Mouse (Mus musculus): ENCODE data around the gene Btbd2. TPM values are rescaled to one million over a fixed set of nuclear protein-coding genes. Genes with fewer than 3 reads are reported as not detected.

Gene Btbd2
- total and polyA plus RNA-seq, 2 experiments from 2014 or later: 82.8 to 213 TPM

DNA sequence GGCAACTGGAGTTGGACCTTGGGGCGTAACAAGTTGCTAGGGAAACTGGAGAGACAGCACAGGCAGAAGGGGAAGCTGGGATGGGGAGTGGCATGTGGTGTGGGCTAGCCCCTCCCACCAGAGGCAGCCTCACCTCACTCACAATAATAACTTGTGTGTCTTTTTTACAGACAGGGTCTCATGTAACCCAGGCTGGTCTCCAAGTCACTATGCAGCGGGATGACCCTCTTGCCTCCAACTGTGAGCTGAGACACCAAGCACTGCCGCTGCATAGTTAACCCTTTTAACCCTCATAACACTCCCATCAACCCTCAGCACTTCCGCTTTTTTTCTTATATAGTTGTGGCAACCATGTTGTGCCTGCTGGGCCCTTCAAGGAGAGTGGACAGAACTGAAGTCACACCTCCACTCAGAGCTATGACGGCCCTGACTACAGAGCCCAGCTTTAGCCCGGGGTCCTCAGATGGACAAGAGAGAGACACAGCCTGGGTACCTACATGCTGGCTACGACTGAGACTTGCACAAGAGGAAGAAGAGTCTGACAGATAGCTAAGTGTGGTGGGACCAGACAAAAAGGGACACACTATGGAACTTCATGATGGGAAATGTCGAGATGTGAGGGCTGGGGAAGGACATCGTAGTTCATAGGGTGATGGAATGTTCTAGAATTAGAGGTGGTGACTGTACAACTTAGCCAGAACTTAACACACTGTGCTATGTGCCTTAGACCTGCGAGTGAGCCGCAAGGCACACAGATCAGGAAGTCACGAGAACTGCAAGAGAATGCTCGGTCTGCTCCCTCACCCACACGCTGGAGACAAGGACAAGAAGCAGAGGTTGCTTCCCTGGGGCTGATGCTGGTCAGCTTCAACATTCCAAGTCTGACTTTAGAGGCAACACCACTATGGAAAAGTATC is 35.6 kb upstream of the Btbd2 start:
- no peak overlapping the region for H3K4me2 ChIP-seq (ENCODE audit: low read depth, low read length)
- H3K4me3 ChIP-seq (ENCODE audit: low read length): no peak overlapping the region
- DNase-seq (ENCODE audit: low spot score) (no peak), ATAC-seq (no peak)
- no peaks in the 10 kb centered on the region for H3K27me3 ChIP-seq (ENCODE audit: insufficient read depth, low read length)
- H3K9me3 ChIP-seq (ENCODE audit: low read length): no peaks in the 10 kb centered on the region
- 73% methylated on average over 14 of the region's 14 CpGs for WGBS
- no peaks in the 10 kb centered on the region for H3K4me1 ChIP-seq (ENCODE audit: insufficient read depth, low read length)
- TF ChIP-seq CTCF (IDR thresholded peaks at IDR 0.05; ENCODE audit: low read depth): no peak
- H3K9ac ChIP-seq (replicated peaks; ENCODE audit: low read length): no peak overlapping the region
- H3K27ac ChIP-seq: no peak overlapping the region
- H3K36me3 ChIP-seq (ENCODE audit: insufficient read depth, low read length): peaks cover 23% of the 10 kb centered on the region; the same call in 1 of the 2 replicates

DNA sequence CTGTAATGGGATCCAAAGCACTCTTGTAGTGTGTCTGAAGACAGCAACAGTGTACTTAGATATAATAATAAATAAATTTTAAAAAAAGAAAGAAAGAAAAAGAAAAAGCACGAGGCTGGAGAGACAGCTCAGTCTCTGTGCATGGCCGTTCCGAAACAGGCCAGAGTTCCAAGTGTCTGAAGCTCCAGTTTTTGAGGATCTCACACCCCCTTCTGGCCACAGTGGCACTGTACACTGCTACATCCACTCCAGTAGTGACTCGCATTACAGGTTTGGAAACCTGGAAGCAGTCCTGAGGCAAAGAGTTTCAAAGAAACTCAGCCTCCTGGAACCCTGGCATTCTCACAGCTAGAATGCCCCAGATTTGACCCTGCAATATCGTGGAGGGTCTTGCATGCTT is 31.0 kb upstream of the Btbd2 start:
- TF ChIP-seq CTCF (IDR thresholded peaks at IDR 0.05; ENCODE audit: low read depth): peak; percentile 81
- ATAC-seq (peak; percentile 78), DNase-seq (ENCODE audit: low spot score) (peak; percentile 84)
- Histone ChIP-seq H3K27ac (no peak overlapping the region), H3K9ac (replicated peaks; ENCODE audit: low read length) (no peak overlapping the region), H3K36me3 (ENCODE audit: insufficient read depth, low read length) (peaks cover 34% of the 10 kb centered on the region), H3K9me3 (ENCODE audit: low read length) (no peaks in the 10 kb centered on the region), H3K27me3 (ENCODE audit: insufficient read depth, low read length) (no peaks in the 10 kb centered on the region), H3K4me3 (ENCODE audit: low read length) (no peak overlapping the region), H3K4me1 (ENCODE audit: insufficient read depth, low read length) (no peaks in the 10 kb centered on the region), H3K4me2 (ENCODE audit: low read depth, low read length) (no peak overlapping the region)
- whole genome bisulfite sequencing: 34% methylated on average over 5 of the region's 5 CpGs

DNA sequence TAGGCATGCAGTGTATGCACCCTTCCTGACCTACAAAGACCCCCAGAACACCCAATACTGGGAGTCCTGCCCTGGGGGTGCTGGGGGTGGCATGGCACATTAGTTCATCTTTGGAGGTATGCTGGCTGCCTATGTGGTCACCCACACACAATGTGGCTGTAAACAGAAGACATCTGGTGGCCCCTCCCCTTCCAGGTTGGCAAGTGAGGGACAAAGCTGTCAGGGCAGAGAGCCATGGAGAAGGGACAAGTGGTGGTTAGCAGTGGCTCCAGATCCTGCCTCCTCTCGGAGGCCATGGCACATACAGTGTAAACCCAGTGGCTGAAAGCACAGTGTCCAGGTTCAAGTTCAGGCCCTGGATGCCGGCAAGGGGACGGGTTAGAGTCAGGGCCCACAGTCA is 29.7 kb upstream of the Btbd2 start:
- WGBS: 84% methylated on average over 3 of the region's 3 CpGs
- ATAC-seq (no peak), DNase-seq (ENCODE audit: low spot score) (no peak)
- H3K9ac ChIP-seq (replicated peaks; ENCODE audit: low read length): no peak overlapping the region
- H3K4me3 ChIP-seq (ENCODE audit: low read length): no peak overlapping the region
- no peak overlapping the region for H3K4me2 ChIP-seq (ENCODE audit: low read depth, low read length)
- no peak overlapping the region for H3K27ac ChIP-seq
- no peak for TF ChIP-seq CTCF (IDR thresholded peaks at IDR 0.05; ENCODE audit: low read depth)
- no peaks in the 10 kb centered on the region for H3K27me3 ChIP-seq (ENCODE audit: insufficient read depth, low read length)
- H3K4me1 ChIP-seq (ENCODE audit: insufficient read depth, low read length): no peaks in the 10 kb centered on the region
- no peaks in the 10 kb centered on the region for H3K9me3 ChIP-seq (ENCODE audit: low read length)
- H3K36me3 ChIP-seq (ENCODE audit: insufficient read depth, low read length): peaks cover 34% of the 10 kb centered on the region

DNA sequence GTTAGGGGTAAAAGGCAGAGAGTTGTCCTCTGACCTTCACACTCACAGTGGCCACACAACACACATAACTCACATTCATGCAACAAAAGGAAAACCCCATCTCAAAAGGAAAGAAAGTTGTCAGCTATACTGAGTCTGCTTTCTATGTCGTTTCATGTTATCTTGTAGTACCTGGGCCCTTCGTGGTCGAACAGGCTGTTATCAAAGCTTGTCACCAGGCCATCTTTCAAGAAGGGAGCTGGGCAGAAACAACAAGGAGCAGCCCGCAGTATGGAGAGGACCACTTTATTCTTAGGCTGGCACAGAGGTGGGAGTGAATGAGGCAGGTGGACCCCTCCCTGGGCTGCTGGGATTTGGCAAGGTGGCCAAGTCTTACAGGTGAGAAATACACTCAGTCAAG is 28.1 kb upstream of the Btbd2 start:
- H3K9me3 ChIP-seq (ENCODE audit: low read length): no peaks in the 10 kb centered on the region
- H3K27ac ChIP-seq: no peak overlapping the region
- H3K4me3 ChIP-seq (ENCODE audit: low read length): no peak overlapping the region
- 92% methylated on average over 4 of the region's 4 CpGs for WGBS
- no peak for TF ChIP-seq CTCF (IDR thresholded peaks at IDR 0.05; ENCODE audit: low read depth)
- no peaks in the 10 kb centered on the region for H3K4me1 ChIP-seq (ENCODE audit: insufficient read depth, low read length)
- no peak overlapping the region for H3K4me2 ChIP-seq (ENCODE audit: low read depth, low read length)
- H3K27me3 ChIP-seq (ENCODE audit: insufficient read depth, low read length): no peaks in the 10 kb centered on the region
- H3K36me3 ChIP-seq (ENCODE audit: insufficient read depth, low read length): peaks cover 29% of the 10 kb centered on the region
- H3K9ac ChIP-seq (replicated peaks; ENCODE audit: low read length): no peak overlapping the region
- ATAC-seq (no peak), DNase-seq (ENCODE audit: low spot score) (no peak)

DNA sequence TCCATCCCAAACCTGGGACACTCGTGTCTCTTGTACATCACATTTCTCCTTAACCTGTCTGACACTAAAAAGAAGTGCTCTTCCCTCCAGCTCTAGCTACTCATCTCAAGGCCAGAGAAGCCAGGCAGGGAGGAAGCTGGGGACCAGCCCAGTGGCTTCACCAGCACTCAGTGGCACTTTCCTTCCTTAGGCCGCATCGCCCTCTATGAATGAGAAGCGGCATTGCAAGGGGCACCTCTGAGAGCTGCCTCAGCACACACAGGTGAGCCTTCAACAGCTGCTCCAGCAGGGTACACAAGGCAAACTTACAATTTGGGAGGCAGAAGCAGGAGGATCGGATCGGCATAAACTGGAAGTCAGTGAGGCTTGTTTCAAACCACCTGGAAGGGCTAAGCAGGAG is 27.3 kb upstream of the Btbd2 start:
- no peak for ATAC-seq
- peaks cover 21% of the 10 kb centered on the region for H3K36me3 ChIP-seq (ENCODE audit: insufficient read depth, low read length)
- no peak overlapping the region for H3K27ac ChIP-seq
- peak; percentile 79 for TF ChIP-seq CTCF (IDR thresholded peaks at IDR 0.05; ENCODE audit: low read depth)
- 0 out of 2 replicates have a peak, but pooled peaks cover 2% of the 10 kb centered on the region for H3K4me1 ChIP-seq (ENCODE audit: insufficient read depth, low read length)
- DNase-seq (ENCODE audit: low spot score): peak; percentile 44
- H3K27me3 ChIP-seq (ENCODE audit: insufficient read depth, low read length): no peaks in the 10 kb centered on the region
- H3K4me3 ChIP-seq (ENCODE audit: low read length): no peak overlapping the region
- WGBS: 54% methylated on average over 6 of the region's 6 CpGs
- H3K9me3 ChIP-seq (ENCODE audit: low read length): no peaks in the 10 kb centered on the region
- no peak overlapping the region for H3K9ac ChIP-seq (replicated peaks; ENCODE audit: low read length)
- H3K4me2 ChIP-seq (ENCODE audit: low read depth, low read length): no peak overlapping the region

DNA sequence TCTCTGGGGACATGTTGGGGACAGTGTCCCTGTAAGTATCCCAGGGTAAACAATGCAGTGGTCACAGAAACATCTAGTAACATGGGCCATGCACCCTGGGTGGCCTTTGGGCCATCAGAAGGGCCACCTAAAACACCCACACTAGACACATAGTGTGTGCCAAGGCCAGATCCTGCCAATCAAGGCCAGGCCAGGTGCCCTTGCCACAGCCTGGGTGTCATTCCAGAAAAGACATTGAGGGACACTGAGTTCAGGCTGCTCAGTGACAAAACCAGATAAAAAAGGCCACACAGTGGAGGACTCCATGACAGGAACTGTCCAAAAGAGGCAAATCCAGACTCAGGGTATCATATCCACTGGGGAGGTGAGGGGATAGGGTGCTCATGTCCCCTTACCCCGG is 26.8 kb upstream of the Btbd2 start:
- Histone ChIP-seq H3K27ac (no peak overlapping the region), H3K9me3 (ENCODE audit: low read length) (no peaks in the 10 kb centered on the region), H3K4me3 (ENCODE audit: low read length) (no peak overlapping the region), H3K27me3 (ENCODE audit: insufficient read depth, low read length) (no peaks in the 10 kb centered on the region), H3K4me1 (ENCODE audit: insufficient read depth, low read length) (0 out of 2 replicates have a peak, but pooled peaks cover 5% of the 10 kb centered on the region), H3K36me3 (ENCODE audit: insufficient read depth, low read length) (peaks cover 17% of the 10 kb centered on the region), H3K9ac (replicated peaks; ENCODE audit: low read length) (no peak overlapping the region), H3K4me2 (ENCODE audit: low read depth, low read length) (no peak overlapping the region)
- 100% methylated on average over 1 of the region's 1 CpGs for WGBS
- DNase-seq (ENCODE audit: low spot score): no peak
- no peak for TF ChIP-seq CTCF (IDR thresholded peaks at IDR 0.05; ENCODE audit: low read depth)
- no peak for ATAC-seq

DNA sequence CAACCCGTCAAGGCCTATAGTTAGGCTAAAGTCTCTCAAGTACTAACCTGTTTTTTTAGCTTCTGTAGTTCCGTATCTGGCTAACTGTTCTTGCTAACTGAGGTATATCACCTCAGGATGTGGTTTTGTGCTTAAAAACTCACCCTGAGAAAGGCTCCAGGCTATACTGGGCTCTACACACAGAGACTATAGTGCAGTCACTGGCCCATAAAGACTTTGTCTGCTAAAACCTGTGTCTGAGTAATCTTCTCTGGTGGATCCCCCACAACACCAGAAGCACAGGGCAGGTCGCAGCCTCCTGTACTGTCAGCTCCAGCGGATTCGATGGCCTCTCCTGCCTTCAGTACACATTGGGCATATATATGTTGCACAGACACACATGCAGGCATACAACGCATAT is 25.1 kb upstream of the Btbd2 start:
- Histone ChIP-seq H3K27ac (no peak overlapping the region), H3K36me3 (ENCODE audit: insufficient read depth, low read length) (peaks cover 17% of the 10 kb centered on the region), H3K27me3 (ENCODE audit: insufficient read depth, low read length) (no peaks in the 10 kb centered on the region), H3K9ac (replicated peaks; ENCODE audit: low read length) (no peak overlapping the region), H3K4me2 (ENCODE audit: low read depth, low read length) (no peak overlapping the region), H3K4me1 (ENCODE audit: insufficient read depth, low read length) (peaks cover 21% of the 10 kb centered on the region), H3K9me3 (ENCODE audit: low read length) (no peaks in the 10 kb centered on the region), H3K4me3 (ENCODE audit: low read length) (no peak overlapping the region)
- no peak for TF ChIP-seq CTCF (IDR thresholded peaks at IDR 0.05; ENCODE audit: low read depth)
- WGBS: 95% methylated on average over 6 of the region's 6 CpGs
- ATAC-seq (no peak), DNase-seq (ENCODE audit: low spot score) (no peak)

All from hindbrain, postnatal 0 days (tissue).